25 mouse cellular contexts compared by ENCODE assay signal in genomic region chr7:68929669-68930068, GRCm38 (mm10).
"Had no signal": no experiment of that assay in that cellular context is flagged by ENCODE, and none has a peak within 500 bp of the region (broad histone marks: within the 10 kb centered on the region; RNA-seq: fewer than 3 reads in every experiment).

No protein-coding gene starts in this region.

- DNase-seq: gastrocnemius, postnatal 14 days; gastrocnemius, postnatal 36 days; heart, adult 18-20 months; heart, postnatal 14 days; heart, postnatal 36 days; kidney, adult 11 months; kidney, adult 2 months; kidney, adult 9 months; kidney, postnatal 14 days; kidney, postnatal 36 days; layer of hippocampus, adult 9-11 months; layer of hippocampus, postnatal 36 days; left cerebral cortex, postnatal 4 days had no signal

- H3K4me3 ChIP-seq: heart, embryonic 10.5 days; heart, embryonic 13.5 days; heart, embryonic 15.5 days; hindbrain, embryonic 13.5 days; hindbrain, embryonic 15.5 days; kidney, embryonic 15.5 days; limb, embryonic 13.5 days; limb, embryonic 15.5 days had no signal

- H3K27me3 ChIP-seq: heart, embryonic 13.5 days; heart, embryonic 15.5 days; hindbrain, embryonic 13.5 days; hindbrain, embryonic 15.5 days; kidney, embryonic 15.5 days; limb, embryonic 13.5 days; limb, embryonic 15.5 days had no signal

- H3K9me3 ChIP-seq: heart, embryonic 10.5 days; heart, embryonic 13.5 days; heart, embryonic 15.5 days; hindbrain, embryonic 13.5 days; hindbrain, embryonic 15.5 days; kidney, embryonic 15.5 days; limb, embryonic 13.5 days; limb, embryonic 15.5 days had no signal

- H3K4me2 ChIP-seq: heart, embryonic 13.5 days; heart, embryonic 15.5 days; hindbrain, embryonic 13.5 days; hindbrain, embryonic 15.5 days; kidney, embryonic 15.5 days; limb, embryonic 13.5 days; limb, embryonic 15.5 days had no signal

- H3K4me1 ChIP-seq: heart, embryonic 10.5 days; heart, embryonic 13.5 days; heart, embryonic 15.5 days; hindbrain, embryonic 15.5 days; limb, embryonic 15.5 days had no signal

- ATAC-seq: forebrain, postnatal 0 days; hindbrain, postnatal 0 days; intestine, embryonic 16.5 days had no signal

- H3K27ac ChIP-seq: heart, embryonic 10.5 days; heart, embryonic 13.5 days; heart, embryonic 15.5 days; hindbrain, embryonic 13.5 days; hindbrain, embryonic 15.5 days; hindbrain, postnatal 0 days; kidney, postnatal 0 days; limb, embryonic 13.5 days; limb, embryonic 15.5 days had no signal

- H3K36me3 ChIP-seq: heart, embryonic 10.5 days; heart, embryonic 13.5 days; heart, embryonic 15.5 days; hindbrain, embryonic 13.5 days; hindbrain, embryonic 15.5 days; kidney, embryonic 15.5 days; limb, embryonic 13.5 days; limb, embryonic 15.5 days had no signal

- H3K9ac ChIP-seq: forebrain, postnatal 0 days; heart, embryonic 13.5 days; heart, embryonic 15.5 days; hindbrain, embryonic 13.5 days; hindbrain, embryonic 15.5 days; kidney, embryonic 15.5 days; limb, embryonic 13.5 days; limb, embryonic 15.5 days had no signal
